Mouse (Mus musculus): ENCODE measurements around the gene Cer1.

- TF ChIP-seq CTCF (IDR thresholded peaks at IDR 0.05; ENCODE audit: borderline replicate concordance, insufficient read depth, low read depth, low read length) (no peak), POLR2A (IDR thresholded peaks at IDR 0.05; ENCODE audit: borderline replicate concordance, insufficient read depth, low read length) (no peak)
Observed at GRCm38 (mm10) chr4:82876656-82877055, 8.3 kb downstream of the Cer1 start.

Data from cerebellum, adult 2 months (tissue).